Mouse (Mus musculus) lung, postnatal 0 days (tissue): ENCODE results near the gene Mlip. TPM values are rescaled to one million over a fixed set of nuclear protein-coding genes. Genes with fewer than 3 reads are reported as not detected.
"Not testable (repeated sequence)": the region's sequence is repeated elsewhere in the genome, so short reads cannot be mapped to it uniquely, and the experiment has no call there.

Experiments
- ATAC-seq: fragments of 200-750 bp; cut with Nextera tagmentation; 2 replicates; pipeline ENCODE4 v1.8.0; 2017; ENCODE audit warnings: moderate library complexity
- DNase-seq: peaks from one replicate; pipeline ENCODE4 v3.0.0-alpha.2; 2016; ENCODE audit warnings: low spot score
- H3K27ac ChIP-seq: fragments of 300-500 bp; sonication (generic); 2 replicates; pipeline ENCODE4 v1.5.1; 2014; ENCODE audit warnings: antibody characterized with exemption, mild to moderate bottlenecking, low read length, mixed read lengths
- H3K27me3 ChIP-seq: fragments of 300-500 bp; sonication (generic); replicated peaks from 2 replicates; pipeline ENCODE4 v1.6.1; 2014; ENCODE audit warnings: low read length, mixed read lengths; ENCODE audit not compliant: insufficient read depth
- H3K36me3 ChIP-seq: fragments of 300-500 bp; sonication (generic); 2 replicates; pipeline ENCODE4 v1.6.1; 2014; ENCODE audit warnings: low read length, mixed read lengths; ENCODE audit not compliant: insufficient read depth
- H3K4me1 ChIP-seq: fragments of 300-500 bp; sonication (generic); 2 replicates; pipeline ENCODE4 v1.6.1; 2014; ENCODE audit warnings: antibody characterized with exemption, low read depth, low read length, mixed read lengths; ENCODE audit not compliant: insufficient read depth
- H3K4me2 ChIP-seq: fragments of 300-500 bp; sonication (generic); replicated peaks from 2 replicates; pipeline ENCODE4 v1.6.1; 2014; ENCODE audit warnings: low read depth, mild to moderate bottlenecking, low read length, moderate library complexity, mixed read lengths
- H3K4me3 ChIP-seq: fragments of 300-500 bp; sonication (generic); 2 replicates; pipeline ENCODE4 v1.5.1; 2014; ENCODE audit warnings: low read depth, low read length
- H3K9ac ChIP-seq: fragments of 300-500 bp; sonication (generic); replicated peaks from 2 replicates; pipeline ENCODE4 v1.6.1; 2014; ENCODE audit warnings: low read depth, mild to moderate bottlenecking
- H3K9me3 ChIP-seq: fragments of 300-500 bp; sonication (generic); 2 replicates; pipeline ENCODE4 v1.6.1; 2016; ENCODE audit warnings: low read length, mixed read lengths
- CTCF ChIP-seq: IDR thresholded peaks from 2 replicates; pipeline ENCODE4 v1.5.1; 2016; ENCODE audit warnings: antibody characterized with exemption, mild to moderate bottlenecking
- EP300 ChIP-seq: IDR thresholded peaks from 2 replicates; pipeline ENCODE4 v1.6.1; 2016; ENCODE audit warnings: antibody characterized with exemption, mild to moderate bottlenecking, control low read depth
- WGBS: fragments of 180-500 bp; shearing (Covaris S2); extraction: QIAGEN DNeasy Blood & Tissue Kit; methylation state at CpG from one replicate; pipeline ENCODE4 v1.1.7; 2014; 5-methylcytosine and 5-hydroxymethylcytosine counted together
- polyA plus RNA-seq: library from polyadenylated mRNA; unstranded; fragments of >200 nt; fragmentation: Nextera tagmentation; extraction: Ambion mirVana; gene quantifications from 2 replicates; pipeline ENCODE4 v1.2.1, GENCODE M21; 2015

Mlip gene
- polyA plus RNA-seq, 1 experiment from 2014 or later, result 1.8 TPM

DNA sequence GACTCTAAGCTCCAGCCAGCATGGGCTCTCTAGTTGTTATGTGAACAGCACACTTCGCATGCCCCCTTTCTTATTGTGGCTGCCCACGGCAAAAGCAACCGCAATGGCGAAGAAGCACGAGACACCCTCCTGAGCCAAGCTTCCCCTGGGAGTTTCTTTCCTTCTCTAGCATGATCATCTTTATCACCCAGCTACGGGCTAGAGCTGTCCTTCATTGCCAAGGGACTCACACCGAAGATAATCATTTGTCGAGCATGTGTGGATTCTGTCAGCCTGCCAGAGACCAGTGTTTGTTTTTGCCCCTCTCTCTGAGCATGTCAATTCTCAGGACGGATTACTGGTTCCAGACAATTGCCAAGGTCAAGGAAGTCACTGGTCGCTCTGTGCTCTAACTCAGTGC is 24.9 kb upstream of the Mlip start:
- H3K4me2 ChIP-seq, result no peak overlapping the region
- H3K27me3 ChIP-seq, result no peaks in the 10 kb centered on the region
- H3K4me1 ChIP-seq, result no peaks in the 10 kb centered on the region
- 54% methylated on average over 10 of the region's 10 CpGs for WGBS
- DNase-seq (no peak), ATAC-seq (no peak)
- H3K27ac ChIP-seq, result no peak overlapping the region
- no peaks in the 10 kb centered on the region for H3K36me3 ChIP-seq
- H3K9me3 ChIP-seq, result no peaks in the 10 kb centered on the region
- H3K4me3 ChIP-seq, result no peak overlapping the region
- no peak overlapping the region for H3K9ac ChIP-seq
- TF ChIP-seq EP300, result no peak
- no peak for TF ChIP-seq CTCF

DNA sequence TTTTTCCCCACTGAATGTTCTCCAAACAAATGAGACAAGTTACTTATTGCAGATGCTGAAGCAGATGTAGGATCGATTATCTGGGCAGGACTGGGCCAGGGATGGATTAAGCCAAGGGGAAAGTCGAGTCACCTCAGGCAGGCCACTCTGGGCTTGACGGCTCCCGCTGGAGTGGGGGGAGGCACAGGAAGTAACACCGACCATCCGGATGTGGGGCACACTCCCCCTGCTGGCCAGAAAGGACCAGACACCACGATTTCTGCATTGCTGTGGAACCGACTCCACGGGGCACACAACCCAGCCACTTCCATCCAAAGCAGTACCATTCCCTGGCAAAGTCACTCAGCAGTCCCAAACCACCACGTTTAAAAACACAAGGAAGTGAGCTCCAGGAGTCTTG is 24.3 kb upstream of the Mlip start:
- Histone ChIP-seq H3K9ac (no peak overlapping the region), H3K4me1 (no peaks in the 10 kb centered on the region), H3K27me3 (no peaks in the 10 kb centered on the region), H3K4me3 (no peak overlapping the region), H3K4me2 (no peak overlapping the region), H3K9me3 (no peaks in the 10 kb centered on the region), H3K27ac (no peak overlapping the region), H3K36me3 (no peaks in the 10 kb centered on the region)
- ATAC-seq (no peak; the same call in 1 of the 2 replicates), DNase-seq (peak; percentile 26)
- TF ChIP-seq EP300 (no peak), CTCF (peak; percentile 65)
- WGBS, result 61% methylated on average over 10 of the region's 10 CpGs

- H3K4me2 ChIP-seq, result no peak overlapping the region
- 74% methylated on average over 7 of the region's 7 CpGs for WGBS
These were observed 23.8 kb upstream of the Mlip start for GRCm38 (mm10) chr9:77376561-77376960.

GRCm38 (mm10) chr9:77370706-77371105 is 17.9 kb upstream of the Mlip start:
- ATAC-seq, result no peak

More at GRCm38 (mm10) chr9:77376561-77376960, 23.8 kb upstream of the Mlip start:
- no peaks in the 10 kb centered on the region for H3K36me3 ChIP-seq
- no peak for DNase-seq
- H3K9me3 ChIP-seq, result no peaks in the 10 kb centered on the region
- TF ChIP-seq EP300, result no peak
- no peak for TF ChIP-seq CTCF
- no peak overlapping the region for H3K4me3 ChIP-seq
- no peaks in the 10 kb centered on the region for H3K4me1 ChIP-seq
- H3K9ac ChIP-seq, result no peak overlapping the region
- H3K27ac ChIP-seq, result no peak overlapping the region
- no peaks in the 10 kb centered on the region for H3K27me3 ChIP-seq
- ATAC-seq, result no peak

DNA sequence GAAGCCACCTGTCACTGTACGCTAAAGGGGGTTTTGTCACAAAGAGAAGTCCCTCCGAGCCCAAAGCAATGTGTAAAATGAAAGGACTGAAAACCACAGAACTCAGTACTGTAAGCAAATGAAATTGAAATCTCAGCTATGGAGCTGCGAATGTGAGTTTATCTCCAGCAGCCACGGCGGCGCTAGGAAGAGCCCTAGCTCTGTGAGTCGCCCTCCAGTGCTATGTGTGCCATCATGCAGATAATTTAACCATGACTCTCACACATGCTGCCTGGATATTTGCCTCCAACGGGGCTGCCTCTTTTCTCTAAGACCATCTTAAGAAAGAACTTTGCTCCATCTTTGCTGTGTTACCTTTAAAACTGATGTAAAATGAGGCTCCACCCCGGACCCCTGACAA is 16.5 kb upstream of the Mlip start:
- no peaks in the 10 kb centered on the region for H3K36me3 ChIP-seq
- H3K27me3 ChIP-seq, result no peaks in the 10 kb centered on the region
- H3K9ac ChIP-seq, result no peak overlapping the region
- TF ChIP-seq CTCF, result no peak
- no peak for TF ChIP-seq EP300
- WGBS, result 79% methylated on average over 9 of the region's 9 CpGs
- H3K9me3 ChIP-seq, result no peaks in the 10 kb centered on the region
- no peak for DNase-seq
- H3K27ac ChIP-seq, result no peak overlapping the region
- H3K4me2 ChIP-seq, result no peak overlapping the region
- no peak overlapping the region for H3K4me3 ChIP-seq
- ATAC-seq, result no peak
- H3K4me1 ChIP-seq, result no peaks in the 10 kb centered on the region

More at GRCm38 (mm10) chr9:77370706-77371105, 17.9 kb upstream of the Mlip start:
- no peaks in the 10 kb centered on the region for H3K36me3 ChIP-seq
- H3K27ac ChIP-seq, result no peak overlapping the region
- no peaks in the 10 kb centered on the region for H3K27me3 ChIP-seq
- H3K4me3 ChIP-seq, result no peak overlapping the region
- H3K9ac ChIP-seq, result no peak overlapping the region
- no peaks in the 10 kb centered on the region for H3K9me3 ChIP-seq
- no peak for DNase-seq
- H3K4me1 ChIP-seq, result no peaks in the 10 kb centered on the region
- no peak for TF ChIP-seq CTCF
- TF ChIP-seq EP300, result no peak
- 73% methylated on average over 3 of the region's 3 CpGs for WGBS
- H3K4me2 ChIP-seq, result no peak overlapping the region

GRCm38 (mm10) chr9:77364681-77365080 is 11.9 kb upstream of the Mlip start:
- H3K4me1 ChIP-seq, H3K36me3 ChIP-seq, H3K27ac ChIP-seq, H3K4me2 ChIP-seq, H3K4me3 ChIP-seq, H3K9me3 ChIP-seq, H3K9ac ChIP-seq, ATAC-seq, H3K27me3 ChIP-seq, DNase-seq: not testable (repeated sequence)
- whole genome bisulfite sequencing, result 70% methylated on average over 9 of the region's 9 CpGs

GRCm38 (mm10) chr9:77362906-77363305 is 10.1 kb upstream of the Mlip start:
- no peak for TF ChIP-seq EP300
- TF ChIP-seq CTCF, result no peak
- no peak overlapping the region for H3K9ac ChIP-seq
- ATAC-seq (no peak), DNase-seq (no peak)
- no peak overlapping the region for H3K27ac ChIP-seq
- H3K36me3 ChIP-seq, result no peaks in the 10 kb centered on the region
- H3K9me3 ChIP-seq, result no peaks in the 10 kb centered on the region
- no peak overlapping the region for H3K4me2 ChIP-seq
- H3K4me1 ChIP-seq, result no peaks in the 10 kb centered on the region
- H3K27me3 ChIP-seq, result no peaks in the 10 kb centered on the region
- H3K4me3 ChIP-seq, result no peak overlapping the region
